Mouse (Mus musculus) liver, adult 2 months (tissue): ENCODE measurements at regions not wholly inside any gene's neighbourhood (a gene's known extent, or its start where the extent isn't known, plus 50 kb on each side); places are given as distances from the start of the nearest gene placed in this dataset.

ENCODE experiments used
- DNase-seq: peaks from one replicate; pipeline ENCODE4 v3.0.0-alpha.2; 2011; ENCODE audit warnings: low read depth, low spot score; ENCODE audit errors: extremely low read depth
- H3K27ac ChIP-seq: fragments of 200-500 bp; replicated peaks from 2 replicates; pipeline ENCODE4 v1.5.1; 2012; ENCODE audit warnings: low read depth, mild to moderate bottlenecking, control low read depth, inconsistent platforms, low read length; ENCODE audit not compliant: insufficient read depth
- H3K27me3 ChIP-seq: fragments of 200-500 bp; 2 replicates; pipeline ENCODE4 v1.6.1; 2012; ENCODE audit warnings: mild to moderate bottlenecking, moderate library complexity, low read length, inconsistent platforms; ENCODE audit not compliant: control insufficient read depth, insufficient read depth
- H3K36me3 ChIP-seq: fragments of 200-500 bp; 2 replicates; pipeline ENCODE4 v1.6.1; 2012; ENCODE audit warnings: low read length, inconsistent platforms; ENCODE audit not compliant: control insufficient read depth, insufficient read depth
- H3K4me1 ChIP-seq: fragments of 200-500 bp; 2 replicates; pipeline ENCODE4 v1.6.1; 2011; ENCODE audit warnings: low read length; ENCODE audit not compliant: control insufficient read depth, insufficient read depth
- H3K4me3 ChIP-seq: fragments of 200-500 bp; 2 replicates; pipeline ENCODE4 v1.5.1; 2011; ENCODE audit warnings: low read depth, mild to moderate bottlenecking, control low read depth, low read length, moderate library complexity; ENCODE audit not compliant: insufficient read depth
- H3K79me2 ChIP-seq: fragments of 200-500 bp; 2 replicates; pipeline ENCODE4 v1.6.1; 2012; ENCODE audit warnings: inconsistent platforms, mild to moderate bottlenecking, low read length, moderate library complexity; ENCODE audit not compliant: control insufficient read depth, insufficient read depth
- H3K9ac ChIP-seq: fragments of 200-500 bp; 2 replicates; pipeline ENCODE4 v1.6.1; 2012; ENCODE audit warnings: low read depth, mild to moderate bottlenecking, control low read depth, inconsistent platforms, low read length
- CTCF ChIP-seq: fragments of 200-500 bp; IDR thresholded peaks from 2 replicates; pipeline ENCODE4 v1.5.1; 2011; ENCODE audit warnings: low read depth, low read length, control low read depth
- POLR2A ChIP-seq: fragments of 200-500 bp; IDR thresholded peaks from 2 replicates; pipeline ENCODE4 v1.6.1; 2011; ENCODE audit warnings: low read length, control low read depth; ENCODE audit not compliant: insufficient read depth; ENCODE audit errors: extremely low read depth
- WGBS: fragments of 180-500 bp; shearing (Covaris S2); methylation state at CpG from one replicate; pipeline ENCODE4 v1.1.7; 2018; 5-methylcytosine and 5-hydroxymethylcytosine counted together

- no peak overlapping the region for H3K9ac ChIP-seq
- TF ChIP-seq POLR2A (no peak), CTCF (no peak)
- peak overlapping the region; percentile 57 for H3K27ac ChIP-seq
- H3K36me3 ChIP-seq = no peaks in the 10 kb centered on the region
- no peaks in the 10 kb centered on the region for H3K79me2 ChIP-seq
- H3K27me3 ChIP-seq = no peaks in the 10 kb centered on the region
- H3K4me1 ChIP-seq = peaks cover 14% of the 10 kb centered on the region
- H3K4me3 ChIP-seq = no peak overlapping the region
- DNase-seq = peak; percentile 86
Observed at GRCm38 (mm10) chr1:71731623-71732022, 78.6 kb upstream of the Fn1 start.

DNA sequence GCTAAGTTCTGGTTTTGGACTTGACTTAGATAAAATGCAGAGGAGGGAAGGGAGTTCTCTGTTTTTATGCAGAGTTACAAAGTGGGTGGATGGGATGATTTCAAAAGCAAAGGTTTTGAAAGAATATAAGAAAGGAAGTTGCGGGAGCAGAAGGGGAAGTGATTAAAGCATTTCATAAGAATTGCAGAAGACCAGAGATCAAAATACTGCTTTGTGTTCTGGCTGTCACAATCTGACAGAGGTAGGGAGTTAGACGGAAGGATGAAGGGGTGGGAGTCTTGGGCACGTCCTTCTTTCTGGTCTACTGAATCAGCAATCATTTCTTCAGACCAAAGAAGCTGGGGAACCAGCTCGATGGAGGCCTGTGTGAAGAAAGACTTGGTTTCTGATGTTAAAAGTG is 78.0 kb upstream of the Fn1 start:
- H3K27ac ChIP-seq = peak overlapping the region; percentile 83
- 55% methylated on average over 4 of the region's 4 CpGs for WGBS

DNA sequence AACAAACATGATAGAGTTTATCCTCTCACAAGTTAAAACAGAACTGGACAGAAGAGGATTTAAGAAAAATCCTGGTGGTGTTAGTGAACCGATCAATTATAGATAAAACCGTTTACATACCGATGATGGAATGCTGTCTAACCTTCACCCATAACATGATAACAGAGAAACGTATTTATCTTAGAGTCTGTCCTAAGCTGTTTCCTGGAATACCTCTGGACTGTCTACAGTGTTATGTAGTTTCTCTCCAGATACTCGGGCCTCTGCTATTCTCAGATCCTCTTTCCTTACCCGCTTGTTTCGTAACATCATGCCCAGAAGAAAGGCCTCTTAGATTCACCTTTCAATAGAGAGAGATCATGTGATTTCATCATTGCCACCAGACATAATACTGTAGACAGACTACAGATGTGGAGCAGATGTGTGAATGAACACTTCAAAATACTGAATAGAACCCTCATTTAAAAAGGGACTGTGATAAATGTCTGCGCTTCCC is 75.9 kb upstream of the Fn1 start:
- no peak overlapping the region for H3K4me3 ChIP-seq
- no peak overlapping the region for H3K9ac ChIP-seq
- H3K79me2 ChIP-seq = no peaks in the 10 kb centered on the region
- 29% methylated on average over 8 of the region's 8 CpGs for WGBS
- H3K36me3 ChIP-seq = no peaks in the 10 kb centered on the region
- H3K27ac ChIP-seq = no peak overlapping the region
- DNase-seq = no peak
- H3K4me1 ChIP-seq = peaks cover 19% of the 10 kb centered on the region
- TF ChIP-seq POLR2A = no peak
- no peak for TF ChIP-seq CTCF
- no peaks in the 10 kb centered on the region for H3K27me3 ChIP-seq

More for the DNA sequence above, 78.0 kb upstream of the Fn1 start:
- Histone ChIP-seq H3K27me3 (no peaks in the 10 kb centered on the region), H3K4me3 (no peak overlapping the region), H3K79me2 (no peaks in the 10 kb centered on the region), H3K4me1 (peaks cover 14% of the 10 kb centered on the region), H3K9ac (no peak overlapping the region), H3K36me3 (no peaks in the 10 kb centered on the region)
- TF ChIP-seq CTCF = no peak
- TF ChIP-seq POLR2A = no peak
- no peak for DNase-seq

DNA sequence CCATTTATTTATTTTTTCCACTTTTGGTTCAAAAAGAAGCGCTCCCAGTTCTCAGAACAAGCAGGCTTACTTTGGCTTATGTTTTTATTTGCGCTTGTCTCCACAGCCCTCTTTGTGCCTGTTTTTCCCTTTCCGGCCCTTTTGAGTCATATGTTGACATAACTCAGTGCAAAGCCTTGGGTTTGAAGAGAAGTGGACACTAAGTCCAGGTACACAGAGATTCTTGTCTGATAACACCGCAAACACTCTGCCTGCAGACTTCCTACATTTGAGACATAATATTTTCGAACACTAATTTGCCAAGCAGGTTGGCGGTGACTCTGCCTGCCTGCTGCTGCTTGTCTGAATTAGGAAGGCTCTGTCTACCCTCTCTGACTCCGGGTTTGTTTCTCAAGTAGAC is 70.8 kb upstream of the Fn1 start:
- Histone ChIP-seq H3K9ac (peak overlapping the region; percentile 70), H3K4me3 (no peak overlapping the region), H3K27me3 (no peaks in the 10 kb centered on the region), H3K36me3 (no peaks in the 10 kb centered on the region), H3K27ac (peak overlapping the region; percentile 98), H3K79me2 (no peaks in the 10 kb centered on the region), H3K4me1 (peaks cover 13% of the 10 kb centered on the region)
- TF ChIP-seq CTCF (no peak), POLR2A (no peak)
- peak; percentile 96 for DNase-seq
- 20% methylated on average over 7 of the region's 7 CpGs for WGBS

DNA sequence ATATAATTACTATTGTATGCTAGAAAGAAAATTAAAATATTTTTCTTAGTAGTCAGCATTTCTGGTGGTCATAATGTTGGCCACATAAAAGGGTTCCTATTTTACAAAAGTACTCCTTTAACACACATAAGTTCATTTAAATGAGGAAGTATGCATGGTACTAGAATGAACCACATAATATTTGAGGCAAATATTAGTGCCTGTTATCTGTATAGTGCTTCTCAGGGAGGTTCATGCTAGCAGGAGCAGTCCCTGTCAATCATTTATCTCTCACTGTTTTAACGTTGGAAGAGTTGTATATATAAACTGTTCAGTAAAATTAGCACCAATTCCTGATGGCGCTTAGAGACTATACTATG is 70.0 kb upstream of the Fn1 start:
- Histone ChIP-seq H3K9ac (no peak overlapping the region), H3K79me2 (no peaks in the 10 kb centered on the region), H3K4me1 (peaks cover 13% of the 10 kb centered on the region), H3K27me3 (no peaks in the 10 kb centered on the region), H3K27ac (peak overlapping the region; percentile 91), H3K4me3 (no peak overlapping the region), H3K36me3 (no peaks in the 10 kb centered on the region)
- TF ChIP-seq POLR2A (no peak), CTCF (no peak)
- DNase-seq = peak; percentile 48
- whole genome bisulfite sequencing = 23% methylated on average over 2 of the region's 2 CpGs

DNA sequence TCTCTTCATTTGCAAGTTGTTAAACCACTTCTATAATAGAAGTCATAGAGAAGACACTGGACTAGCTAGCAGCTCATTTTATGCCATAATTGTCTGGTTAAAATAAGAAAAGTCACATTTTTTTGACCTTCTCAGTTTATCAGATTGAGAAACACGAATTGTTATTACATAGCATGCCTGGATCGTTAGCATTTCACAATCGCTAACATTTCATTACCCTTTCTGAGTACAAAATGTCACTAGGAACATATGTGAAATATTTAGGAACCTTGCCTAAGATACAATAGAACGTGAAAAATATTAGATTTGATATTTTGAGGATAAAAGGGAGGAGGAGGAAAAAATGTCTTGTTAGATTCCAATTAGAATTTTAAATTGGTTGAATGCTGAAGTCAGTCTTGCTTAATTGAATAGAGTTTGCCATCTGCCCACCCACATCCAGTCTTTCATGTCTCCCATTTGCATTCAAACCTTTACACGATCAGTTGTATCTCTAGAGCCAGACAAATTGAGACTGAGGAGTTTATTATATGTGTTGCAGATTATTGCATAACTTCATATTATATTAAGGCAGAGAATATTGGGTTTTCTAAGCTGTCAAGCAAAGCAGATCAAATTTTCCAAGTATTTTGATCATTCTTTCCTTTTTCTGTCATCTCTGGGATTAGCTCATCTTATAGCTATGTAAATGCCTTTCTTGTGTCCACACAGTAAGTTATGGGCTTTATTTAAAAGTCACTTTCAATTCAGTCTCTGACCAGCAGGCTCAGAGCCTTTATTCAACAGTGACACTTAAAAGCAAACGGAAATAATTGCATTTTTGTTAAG is 69.4 kb upstream of the Fn1 start:
- H3K79me2 ChIP-seq = no peaks in the 10 kb centered on the region
- no peak for TF ChIP-seq CTCF
- TF ChIP-seq POLR2A = no peak
- peaks cover 13% of the 10 kb centered on the region for H3K4me1 ChIP-seq
- no peaks in the 10 kb centered on the region for H3K36me3 ChIP-seq
- no peak overlapping the region for H3K9ac ChIP-seq
- H3K27me3 ChIP-seq = no peaks in the 10 kb centered on the region
- DNase-seq = peak; percentile 75
- no peak overlapping the region for H3K4me3 ChIP-seq
- H3K27ac ChIP-seq = 0 out of 2 replicates have a peak overlapping the region, but pooled peaks have one; percentile 4
- WGBS = 27% methylated on average over 6 of the region's 6 CpGs
